Comparison of ENCODE assay signal across 1 mouse cellular context in the genomic region with DNA sequence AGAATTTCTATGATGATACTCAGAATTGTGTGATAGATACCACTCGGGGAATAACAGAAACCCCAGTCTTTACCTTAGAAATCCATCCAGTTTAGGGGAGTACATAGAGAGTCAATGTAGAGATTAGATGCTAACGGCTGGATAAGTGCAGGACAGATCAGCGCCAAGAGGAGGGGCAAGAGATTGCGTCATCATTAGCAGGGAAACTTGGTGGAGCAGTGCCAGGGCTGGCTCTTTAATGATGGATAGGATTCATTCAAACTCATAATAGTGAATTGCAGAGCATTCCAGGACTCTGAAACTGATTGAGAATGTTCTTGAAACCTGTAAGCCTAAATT.
TF ChIP-seq lines count a peak whose summit lies in the region.

No protein-coding gene starts in this region.

TF ChIP-seq in MEL, 35 proteins besides CTCF, POLR2A, EP300 and RAD21:
- TF ChIP-seq GATA1 (IDR thresholded peaks at IDR 0.05; ENCODE audit: low read depth, low read length): peak; percentile 58
- TF ChIP-seq TCF12 (IDR thresholded peaks at IDR 0.05; ENCODE audit: low read depth, low read length): 0 out of 2 replicates have a peak, but pooled peaks have one; percentile 2
- 0 out of 2 replicates have a peak, but pooled peaks have one; percentile 7 for TF ChIP-seq SIN3A (IDR thresholded peaks at IDR 0.05; ENCODE audit: low read length)
- TF ChIP-seq RCOR1 (IDR thresholded peaks at IDR 0.05; ENCODE audit: low read depth, low read length): no peak
- peak; percentile 44; the same call in 1 of the 2 replicates for TF ChIP-seq ETS1 (IDR thresholded peaks at IDR 0.05; ENCODE audit: low read depth, low read length)
